Mouse (Mus musculus) lung, postnatal 0 days (tissue): ENCODE measurements around the gene Schip1. TPM values are rescaled to one million over a fixed set of nuclear protein-coding genes. Genes with fewer than 3 reads are reported as not detected.
A peak's percentile ranks its signal among the peaks of the same experiment; 100 is the strongest.

Experiments
- ATAC-seq: fragments of 200-750 bp; cut with Nextera tagmentation; 2 replicates; pipeline ENCODE4 v1.8.0; 2017; ENCODE audit warnings: moderate library complexity
- DNase-seq: peaks from one replicate; pipeline ENCODE4 v3.0.0-alpha.2; 2016; ENCODE audit warnings: low spot score
- H3K27ac ChIP-seq: fragments of 300-500 bp; sonication (generic); 2 replicates; pipeline ENCODE4 v1.5.1; 2014; ENCODE audit warnings: antibody characterized with exemption, mild to moderate bottlenecking, low read length, mixed read lengths
- H3K27me3 ChIP-seq: fragments of 300-500 bp; sonication (generic); replicated peaks from 2 replicates; pipeline ENCODE4 v1.6.1; 2014; ENCODE audit warnings: low read length, mixed read lengths; ENCODE audit not compliant: insufficient read depth
- H3K36me3 ChIP-seq: fragments of 300-500 bp; sonication (generic); 2 replicates; pipeline ENCODE4 v1.6.1; 2014; ENCODE audit warnings: low read length, mixed read lengths; ENCODE audit not compliant: insufficient read depth
- H3K4me1 ChIP-seq: fragments of 300-500 bp; sonication (generic); 2 replicates; pipeline ENCODE4 v1.6.1; 2014; ENCODE audit warnings: antibody characterized with exemption, low read depth, low read length, mixed read lengths; ENCODE audit not compliant: insufficient read depth
- H3K4me2 ChIP-seq: fragments of 300-500 bp; sonication (generic); replicated peaks from 2 replicates; pipeline ENCODE4 v1.6.1; 2014; ENCODE audit warnings: low read depth, mild to moderate bottlenecking, low read length, moderate library complexity, mixed read lengths
- H3K4me3 ChIP-seq: fragments of 300-500 bp; sonication (generic); 2 replicates; pipeline ENCODE4 v1.5.1; 2014; ENCODE audit warnings: low read depth, low read length
- H3K9ac ChIP-seq: fragments of 300-500 bp; sonication (generic); replicated peaks from 2 replicates; pipeline ENCODE4 v1.6.1; 2014; ENCODE audit warnings: low read depth, mild to moderate bottlenecking
- H3K9me3 ChIP-seq: fragments of 300-500 bp; sonication (generic); 2 replicates; pipeline ENCODE4 v1.6.1; 2016; ENCODE audit warnings: low read length, mixed read lengths
- CTCF ChIP-seq: IDR thresholded peaks from 2 replicates; pipeline ENCODE4 v1.5.1; 2016; ENCODE audit warnings: antibody characterized with exemption, mild to moderate bottlenecking
- EP300 ChIP-seq: IDR thresholded peaks from 2 replicates; pipeline ENCODE4 v1.6.1; 2016; ENCODE audit warnings: antibody characterized with exemption, mild to moderate bottlenecking, control low read depth
- WGBS: fragments of 180-500 bp; shearing (Covaris S2); extraction: QIAGEN DNeasy Blood & Tissue Kit; methylation state at CpG from one replicate; pipeline ENCODE4 v1.1.7; 2014; 5-methylcytosine and 5-hydroxymethylcytosine counted together
- polyA plus RNA-seq: library from polyadenylated mRNA; unstranded; fragments of >200 nt; fragmentation: Nextera tagmentation; extraction: Ambion mirVana; gene quantifications from 2 replicates; pipeline ENCODE4 v1.2.1, GENCODE M21; 2015

Gene Schip1
- polyA plus RNA-seq, 1 experiment from 2014 or later, result 52.2 TPM

- DNase-seq (peak; percentile 37), ATAC-seq (no peak)
- TF ChIP-seq CTCF, result no peak
- TF ChIP-seq EP300, result no peak
- Histone ChIP-seq H3K9ac (no peak overlapping the region), H3K4me3 (no peak overlapping the region), H3K4me1 (no peaks in the 10 kb centered on the region), H3K4me2 (no peak overlapping the region), H3K27ac (no peak overlapping the region), H3K36me3 (no peaks in the 10 kb centered on the region), H3K27me3 (no peaks in the 10 kb centered on the region), H3K9me3 (no peaks in the 10 kb centered on the region)
- 34% methylated on average over 4 of the region's 4 CpGs for WGBS
Measured at GRCm38 (mm10) chr3:68246154-68246553, 181.6 kb downstream of the Schip1 start.

DNA sequence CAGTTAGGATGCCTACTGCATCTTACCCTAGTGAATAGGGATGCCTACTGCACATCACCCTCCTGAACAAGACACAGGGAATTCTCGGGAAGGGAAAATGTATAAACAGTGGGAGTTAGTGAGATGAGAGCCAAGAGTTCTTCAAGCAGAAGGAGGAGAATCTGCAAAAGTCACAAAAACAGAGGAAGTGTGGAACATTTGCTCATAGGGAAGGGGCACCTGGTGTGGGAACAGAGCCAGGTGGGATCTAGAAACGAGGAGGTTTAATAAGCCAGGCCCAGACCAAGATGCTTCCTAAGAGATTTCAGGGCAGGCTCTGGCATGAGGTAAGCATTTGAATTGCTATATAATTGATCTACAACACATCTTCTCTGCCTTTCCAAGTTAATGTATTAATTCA, 186.0 kb downstream of the Schip1 start:
- no peaks in the 10 kb centered on the region for H3K36me3 ChIP-seq
- 48% methylated on average over 2 of the region's 2 CpGs for WGBS
- H3K9me3 ChIP-seq, result no peaks in the 10 kb centered on the region
- no peaks in the 10 kb centered on the region for H3K4me1 ChIP-seq
- DNase-seq (no peak), ATAC-seq (no peak)
- no peaks in the 10 kb centered on the region for H3K27me3 ChIP-seq
- no peak overlapping the region for H3K4me3 ChIP-seq
- H3K4me2 ChIP-seq, result no peak overlapping the region
- H3K27ac ChIP-seq, result no peak overlapping the region
- TF ChIP-seq CTCF, result no peak
- no peak for TF ChIP-seq EP300
- H3K9ac ChIP-seq, result no peak overlapping the region

GRCm38 (mm10) chr3:68252335-68252734, 187.7 kb downstream of the Schip1 start:
- DNase-seq (peak; percentile 38), ATAC-seq (peak; percentile 43; the same call in 1 of the 2 replicates)
- TF ChIP-seq EP300, result no peak
- TF ChIP-seq CTCF, result no peak
- H3K36me3 ChIP-seq, result no peaks in the 10 kb centered on the region
- no peaks in the 10 kb centered on the region for H3K9me3 ChIP-seq
- no peak overlapping the region for H3K4me3 ChIP-seq
- WGBS, result 42% methylated on average over 1 of the region's 1 CpGs
- H3K9ac ChIP-seq, result no peak overlapping the region
- H3K4me1 ChIP-seq, result no peaks in the 10 kb centered on the region
- no peaks in the 10 kb centered on the region for H3K27me3 ChIP-seq
- no peak overlapping the region for H3K4me2 ChIP-seq
- no peak overlapping the region for H3K27ac ChIP-seq

DNA sequence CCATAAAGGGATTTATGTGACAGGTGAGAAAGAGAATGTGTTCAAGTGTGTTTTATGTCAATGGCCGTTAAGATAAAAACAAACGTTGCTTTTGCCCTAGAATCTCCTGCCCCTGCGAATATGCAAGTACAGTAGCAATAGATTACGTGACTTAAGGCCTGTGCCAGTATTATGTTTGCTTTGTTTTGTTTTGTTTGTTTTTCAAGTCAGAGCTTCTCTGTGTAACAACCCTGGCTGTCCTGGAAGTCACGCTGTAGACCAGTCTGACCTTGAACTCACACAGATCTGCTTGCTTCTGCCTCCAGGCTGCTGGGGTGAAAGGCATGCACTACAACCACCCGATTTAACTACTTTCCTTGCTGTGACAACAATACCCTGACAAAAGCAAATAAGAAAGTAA, 197.7 kb downstream of the Schip1 start:
- DNase-seq (no peak), ATAC-seq (no peak)
- no peaks in the 10 kb centered on the region for H3K9me3 ChIP-seq
- no peak overlapping the region for H3K4me3 ChIP-seq
- no peaks in the 10 kb centered on the region for H3K4me1 ChIP-seq
- H3K4me2 ChIP-seq, result no peak overlapping the region
- WGBS, result 34% methylated on average over 6 of the region's 6 CpGs
- H3K27ac ChIP-seq, result no peak overlapping the region
- H3K36me3 ChIP-seq, result no peaks in the 10 kb centered on the region
- no peak overlapping the region for H3K9ac ChIP-seq
- TF ChIP-seq CTCF (no peak), EP300 (no peak)
- H3K27me3 ChIP-seq, result no peaks in the 10 kb centered on the region

GRCm38 (mm10) chr3:68267905-68268304, 203.3 kb downstream of the Schip1 start:
- no peak for ATAC-seq
- Histone ChIP-seq H3K4me2 (no peak overlapping the region), H3K36me3 (no peaks in the 10 kb centered on the region), H3K9ac (no peak overlapping the region), H3K9me3 (no peaks in the 10 kb centered on the region), H3K27me3 (no peaks in the 10 kb centered on the region), H3K4me3 (no peak overlapping the region), H3K4me1 (no peaks in the 10 kb centered on the region), H3K27ac (no peak overlapping the region)
- no peak for TF ChIP-seq EP300
- no peak for TF ChIP-seq CTCF
- 87% methylated on average over 4 of the region's 4 CpGs for WGBS
- DNase-seq, result no peak

- Histone ChIP-seq H3K9me3 (no peaks in the 10 kb centered on the region), H3K36me3 (no peaks in the 10 kb centered on the region), H3K27me3 (no peaks in the 10 kb centered on the region), H3K4me2 (no peak overlapping the region), H3K4me1 (no peaks in the 10 kb centered on the region), H3K9ac (no peak overlapping the region), H3K4me3 (no peak overlapping the region), H3K27ac (no peak overlapping the region)
- ATAC-seq (no peak), DNase-seq (no peak)
- 72% methylated on average over 4 of the region's 4 CpGs for WGBS
- TF ChIP-seq CTCF (no peak), EP300 (no peak)
Measured at GRCm38 (mm10) chr3:68269251-68269650, 204.6 kb downstream of the Schip1 start.

DNA sequence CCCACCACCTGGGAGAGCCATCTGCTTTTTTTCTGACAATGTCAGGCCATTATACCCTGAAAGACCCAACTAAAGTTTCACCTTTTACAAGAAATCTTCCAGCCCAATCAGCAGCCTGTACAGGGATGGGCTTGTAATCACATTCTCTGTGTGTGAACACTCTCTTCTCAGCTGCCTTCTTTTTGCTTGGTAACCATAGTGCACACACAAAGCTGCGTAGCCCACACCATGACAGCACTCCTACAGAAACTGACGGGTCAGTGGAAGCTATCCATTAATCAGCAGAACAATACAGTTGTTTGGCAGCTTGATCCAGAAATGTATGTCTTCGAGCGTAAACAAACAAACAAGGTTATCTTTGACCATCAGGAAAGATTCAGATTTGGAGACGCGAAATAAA, 205.6 kb downstream of the Schip1 start:
- no peak for DNase-seq

More for the DNA sequence above, 205.6 kb downstream of the Schip1 start:
- no peak overlapping the region for H3K9ac ChIP-seq
- no peak overlapping the region for H3K27ac ChIP-seq
- no peak overlapping the region for H3K4me3 ChIP-seq
- no peak overlapping the region for H3K4me2 ChIP-seq
- no peaks in the 10 kb centered on the region for H3K4me1 ChIP-seq
- 78% methylated on average over 6 of the region's 6 CpGs for WGBS
- TF ChIP-seq CTCF (no peak), EP300 (no peak)
- H3K9me3 ChIP-seq, result no peaks in the 10 kb centered on the region
- no peak for ATAC-seq
- no peaks in the 10 kb centered on the region for H3K36me3 ChIP-seq
- no peaks in the 10 kb centered on the region for H3K27me3 ChIP-seq
